Mouse (Mus musculus): ENCODE measurements around the gene Igfbp5. TPM values are rescaled to one million over a fixed set of nuclear protein-coding genes. Genes with fewer than 3 reads are reported as not detected.

Igfbp5 gene
- total and polyA plus RNA-seq, 3 experiments, result 0.03 TPM; not detected in 2

DNA sequence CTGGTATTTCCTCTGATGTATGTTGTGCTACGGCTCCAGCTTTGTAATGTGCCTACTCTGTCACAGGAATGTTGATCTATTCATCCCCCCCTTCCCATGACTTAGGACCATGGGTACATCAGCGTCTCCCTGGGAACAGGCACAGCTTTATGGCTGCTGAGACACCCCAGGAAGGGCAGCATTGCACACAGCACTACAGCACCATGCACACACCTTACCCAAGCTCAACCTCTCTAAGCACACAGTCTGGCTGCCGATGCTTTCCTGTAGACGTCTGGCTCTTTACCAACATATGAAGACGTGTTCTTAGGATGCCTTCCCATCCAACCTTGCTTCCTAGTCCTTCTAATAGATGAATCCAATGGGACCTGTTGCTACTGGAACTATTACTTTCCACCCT, 8.3 kb downstream of the Igfbp5 start:
- H3K9ac ChIP-seq (ENCODE audit: control insufficient read depth, low read depth, low read length, poor library complexity, severe bottlenecking), result no peak overlapping the region
- no peak overlapping the region for H3K27ac ChIP-seq (ENCODE audit: control insufficient read depth, low read depth, low read length)
- peaks cover 16 to 19% of the 10 kb centered on the region in 2 experiments for H3K4me1 ChIP-seq (ENCODE audit: control insufficient read depth in 1 of 2, insufficient read depth in 2 of 2, low read length in 2 of 2)
- no peaks in the 10 kb centered on the region for H3K9me3 ChIP-seq (replicated peaks; ENCODE audit: insufficient read depth, low read length)
- H3K27me3 ChIP-seq (ENCODE audit: control insufficient read depth in 1 of 2, insufficient read depth in 2 of 2, low read length in 2 of 2), result no peaks in the 10 kb centered on the region; a peak in 1 of 4 replicates
- peaks cover 0 to 18% of the 10 kb centered on the region in 2 experiments; a peak in 2 of 4 replicates for H3K36me3 ChIP-seq (ENCODE audit: control insufficient read depth in 1 of 2, insufficient read depth in 2 of 2, low read length in 2 of 2)
- TF ChIP-seq MAX (IDR thresholded peaks at IDR 0.05; ENCODE audit: low read length), result no peak
- no peak for TF ChIP-seq POLR2A (IDR thresholded peaks at IDR 0.05; ENCODE audit: control insufficient read depth in 1 of 2, insufficient read depth in 1 of 2, low read depth in 1 of 2, low read length in 2 of 2, poor library complexity in 1 of 2)
- TF ChIP-seq MXI1 (IDR thresholded peaks at IDR 0.05; ENCODE audit: low read depth, low read length), result no peak
- TF ChIP-seq JUND (IDR thresholded peaks at IDR 0.05; ENCODE audit: low read depth, low read length), result no peak
- no peak for TF ChIP-seq ETS1 (IDR thresholded peaks at IDR 0.05; ENCODE audit: low read depth, low read length)
- TF ChIP-seq HCFC1 (IDR thresholded peaks at IDR 0.05; ENCODE audit: low read depth, low read length), result no peak
- no peak for TF ChIP-seq CTCF (IDR thresholded peaks at IDR 0.05 in 2 of 3, conservative IDR thresholded peaks at IDR 0.05 in 1 of 3; ENCODE audit: control insufficient read depth in 1 of 3, insufficient read depth in 1 of 3, low read depth in 2 of 3, low read length in 3 of 3, poor library complexity in 1 of 3, severe bottlenecking in 1 of 3)
- no peak for TF ChIP-seq RCOR1 (IDR thresholded peaks at IDR 0.05; ENCODE audit: low read depth, low read length)
- H3K4me3 ChIP-seq (ENCODE audit: control insufficient read depth in 1 of 2, insufficient read depth in 1 of 2, low read depth in 2 of 2, low read length in 2 of 2), result no peak overlapping the region
- no peak for DNase-seq (ENCODE audit: low read depth, low spot score)
- no peaks in the 10 kb centered on the region for H3K79me2 ChIP-seq (ENCODE audit: control insufficient read depth, insufficient read depth, low read length, poor library complexity)

GRCm38 (mm10) chr1:72865900-72866299, 8.8 kb downstream of the Igfbp5 start:
- Histone ChIP-seq H3K27me3 (ENCODE audit: control insufficient read depth in 1 of 2, insufficient read depth in 2 of 2, low read length in 2 of 2) (peaks cover 0 to 2% of the 10 kb centered on the region in 2 experiments; a peak in 2 of 4 replicates), H3K79me2 (ENCODE audit: control insufficient read depth, insufficient read depth, low read length, poor library complexity) (no peaks in the 10 kb centered on the region), H3K27ac (ENCODE audit: control insufficient read depth, low read depth, low read length) (no peak overlapping the region), H3K9me3 (replicated peaks; ENCODE audit: insufficient read depth, low read length) (no peaks in the 10 kb centered on the region), H3K4me3 (ENCODE audit: control insufficient read depth in 1 of 2, insufficient read depth in 1 of 2, low read depth in 2 of 2, low read length in 2 of 2) (no peak overlapping the region), H3K4me1 (ENCODE audit: control insufficient read depth in 1 of 2, insufficient read depth in 2 of 2, low read length in 2 of 2) (peaks cover 16 to 19% of the 10 kb centered on the region in 2 experiments), H3K9ac (ENCODE audit: control insufficient read depth, low read depth, low read length, poor library complexity, severe bottlenecking) (no peak overlapping the region), H3K36me3 (ENCODE audit: control insufficient read depth in 1 of 2, insufficient read depth in 2 of 2, low read length in 2 of 2) (peaks cover 0 to 18% of the 10 kb centered on the region in 2 experiments; a peak in 2 of 4 replicates)
- no peak for TF ChIP-seq E2F4 (IDR thresholded peaks at IDR 0.05; ENCODE audit: borderline replicate concordance, low read depth, low read length)
- peak; percentile 79 for TF ChIP-seq SMC3 (IDR thresholded peaks at IDR 0.05; ENCODE audit: low read depth, low read length)
- no peak for TF ChIP-seq CHD1 (IDR thresholded peaks at IDR 0.05; ENCODE audit: low read depth, low read length)
- no peak for TF ChIP-seq MAFK (IDR thresholded peaks at IDR 0.05; ENCODE audit: borderline replicate concordance, low read depth, low read length)
- TF ChIP-seq MYC (IDR thresholded peaks at IDR 0.05; ENCODE audit: low read depth, low read length), result no peak
- TF ChIP-seq ELF1 (IDR thresholded peaks at IDR 0.05; ENCODE audit: low read depth, low read length), result no peak
- TF ChIP-seq HCFC1 (IDR thresholded peaks at IDR 0.05; ENCODE audit: low read depth, low read length), result no peak
- TF ChIP-seq CTCF (IDR thresholded peaks at IDR 0.05 in 2 of 3, conservative IDR thresholded peaks at IDR 0.05 in 1 of 3; ENCODE audit: control insufficient read depth in 1 of 3, insufficient read depth in 1 of 3, low read depth in 2 of 3, low read length in 3 of 3, poor library complexity in 1 of 3, severe bottlenecking in 1 of 3), result peak; percentile 91 to 97 (median 93)
- peak; percentile 89 for TF ChIP-seq RAD21 (IDR thresholded peaks at IDR 0.05; ENCODE audit: low read depth, low read length)
- TF ChIP-seq ZC3H11A (IDR thresholded peaks at IDR 0.05; ENCODE audit: low read depth, low read length), result peak; percentile 81
- peak; percentile 79 for DNase-seq (ENCODE audit: low read depth, low spot score)
